Mouse (Mus musculus): ENCODE results near the gene Cdh1. TPM values are rescaled to one million over a fixed set of nuclear protein-coding genes. Genes with fewer than 3 reads are reported as not detected.
"Not testable (repeated sequence)": the region's sequence is repeated elsewhere in the genome, so short reads cannot be mapped to it uniquely, and the experiment has no call there.

Gene Cdh1
- polyA plus RNA-seq, 1 experiment from 2014 or later: 152 TPM

- peak overlapping the region; percentile 75 for H3K4me2 ChIP-seq (replicated peaks)
- no peaks in the 10 kb centered on the region for H3K9me3 ChIP-seq
- peak overlapping the region; percentile 81 for H3K27ac ChIP-seq
- ATAC-seq: no peak
- H3K4me3 ChIP-seq (replicated peaks): peak overlapping the region; percentile 56
- peak overlapping the region; percentile 71 for H3K9ac ChIP-seq
- no peaks in the 10 kb centered on the region for H3K36me3 ChIP-seq
- WGBS: 1% methylated on average over 19 of the region's 19 CpGs
- H3K4me1 ChIP-seq (replicated peaks): peaks cover 15% of the 10 kb centered on the region; the same call in 1 of the 2 replicates
- peaks cover 24% of the 10 kb centered on the region for H3K27me3 ChIP-seq (replicated peaks)
These were observed 782 bp downstream of the Cdh1 start for GRCm38 (mm10) chr8:106603933-106604332.

DNA sequence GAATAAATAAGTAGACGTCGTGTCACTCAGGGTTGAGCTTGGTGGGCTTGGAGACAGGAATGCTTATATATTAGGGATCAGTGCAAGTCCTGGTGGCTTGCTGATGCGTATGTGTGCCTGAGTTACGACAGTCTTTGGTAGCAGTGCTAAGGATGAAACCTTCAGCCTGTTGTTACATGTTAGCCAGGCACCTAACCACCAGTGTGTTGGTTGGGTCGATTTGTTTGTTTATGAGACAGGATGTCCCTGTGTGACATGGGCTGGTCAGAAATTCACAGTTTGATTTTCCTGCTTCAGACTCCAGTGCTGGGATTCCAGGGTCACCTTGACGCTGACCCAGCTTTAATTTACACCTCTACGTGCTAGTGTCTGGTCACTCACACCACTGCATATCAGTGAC lies 2.5 kb downstream of the Cdh1 start:
- WGBS: 48% methylated on average over 7 of the region's 7 CpGs
- H3K36me3 ChIP-seq: no peaks in the 10 kb centered on the region
- H3K4me1 ChIP-seq (replicated peaks): peaks cover 16% of the 10 kb centered on the region; the same call in 1 of the 2 replicates
- 0 out of 2 replicates have a peak overlapping the region, but pooled peaks have one; percentile 5 for H3K27ac ChIP-seq
- no peaks in the 10 kb centered on the region for H3K9me3 ChIP-seq
- H3K9ac ChIP-seq: no peak overlapping the region
- peaks cover 20% of the 10 kb centered on the region for H3K27me3 ChIP-seq (replicated peaks)
- peak overlapping the region; percentile 18 for H3K4me3 ChIP-seq (replicated peaks)
- H3K4me2 ChIP-seq (replicated peaks): peak overlapping the region; percentile 53
- no peak for ATAC-seq

- Histone ChIP-seq H3K9me3 (no peaks in the 10 kb centered on the region), H3K4me3 (replicated peaks) (no peak overlapping the region), H3K27me3 (replicated peaks) (peaks cover 20% of the 10 kb centered on the region), H3K4me1 (replicated peaks) (peaks cover 18% of the 10 kb centered on the region; the same call in 1 of the 2 replicates), H3K36me3 (no peaks in the 10 kb centered on the region), H3K9ac (no peak overlapping the region), H3K4me2 (replicated peaks) (peak overlapping the region; percentile 53), H3K27ac (no peak overlapping the region)
- no peak for ATAC-seq
- 28% methylated on average over 4 of the region's 4 CpGs for WGBS
These were observed 3.0 kb downstream of the Cdh1 start for GRCm38 (mm10) chr8:106606121-106606520.

GRCm38 (mm10) chr8:106606601-106607145 lies 3.5 kb downstream of the Cdh1 start:
- Histone ChIP-seq H3K4me2 (replicated peaks) (peak overlapping the region; percentile 53), H3K27me3 (replicated peaks) (peaks cover 20% of the 10 kb centered on the region), H3K9me3 (no peaks in the 10 kb centered on the region), H3K4me3 (replicated peaks) (no peak overlapping the region), H3K9ac (no peak overlapping the region), H3K36me3 (no peaks in the 10 kb centered on the region), H3K4me1 (replicated peaks) (peaks cover 22% of the 10 kb centered on the region), H3K27ac (no peak overlapping the region)
- no peak for ATAC-seq
- WGBS: 28% methylated on average over 15 of the region's 15 CpGs

DNA sequence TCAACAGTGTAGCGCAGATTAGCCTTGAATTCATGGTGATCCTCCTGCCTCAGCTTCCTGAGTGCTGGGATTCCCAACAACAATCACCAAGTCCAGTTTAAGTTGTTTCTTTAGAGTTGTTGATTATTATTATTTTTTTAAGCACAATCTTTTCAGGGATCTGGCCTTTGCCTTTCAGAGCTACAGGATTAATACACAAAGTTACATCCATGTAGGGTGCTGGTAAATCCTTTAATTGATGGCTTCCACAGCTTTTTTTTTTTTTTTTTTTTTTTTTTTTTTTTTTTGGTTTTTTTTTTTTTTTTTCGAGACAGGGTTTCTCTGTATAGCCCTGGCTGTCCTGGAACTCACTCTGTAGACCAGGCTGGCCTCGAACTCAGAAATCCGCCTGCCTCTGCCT lies 4.6 kb downstream of the Cdh1 start:
- not testable (repeated sequence) for H3K27ac ChIP-seq; H3K36me3 ChIP-seq; H3K4me3 ChIP-seq (replicated peaks); H3K9ac ChIP-seq; ATAC-seq; H3K4me2 ChIP-seq (replicated peaks); H3K9me3 ChIP-seq
- peaks cover 20% of the 10 kb centered on the region for H3K27me3 ChIP-seq (replicated peaks)
- peaks cover 30% of the 10 kb centered on the region for H3K4me1 ChIP-seq (replicated peaks)
- WGBS: 82% methylated on average over 4 of the region's 4 CpGs

DNA sequence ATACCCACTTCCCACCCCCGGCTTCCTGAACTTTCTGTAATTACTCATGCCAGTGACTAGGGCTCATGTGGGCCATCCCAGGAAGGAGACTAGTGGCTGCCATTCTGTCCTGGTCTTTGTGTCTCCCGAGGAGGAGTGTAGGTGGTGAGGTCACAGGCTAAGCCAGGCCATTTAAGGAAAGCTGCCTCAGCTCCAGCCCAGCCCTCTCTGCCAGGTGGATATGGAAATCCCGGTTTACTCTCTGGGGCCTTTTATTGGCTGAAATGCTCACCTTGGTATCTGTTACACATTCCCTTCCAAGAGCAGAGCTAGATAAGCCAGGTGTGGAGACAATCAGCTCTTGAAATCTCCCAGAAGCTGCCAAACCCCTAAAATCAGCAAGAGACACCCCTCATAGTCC lies 5.3 kb downstream of the Cdh1 start:
- H3K27me3 ChIP-seq (replicated peaks): peaks cover 16% of the 10 kb centered on the region
- 37% methylated on average over 3 of the region's 3 CpGs for WGBS
- no peak overlapping the region for H3K4me3 ChIP-seq (replicated peaks)
- H3K4me2 ChIP-seq (replicated peaks): no peak overlapping the region
- no peaks in the 10 kb centered on the region for H3K9me3 ChIP-seq
- no peak overlapping the region for H3K9ac ChIP-seq
- H3K4me1 ChIP-seq (replicated peaks): peaks cover 27% of the 10 kb centered on the region
- peak overlapping the region; percentile 33; the same call in 1 of the 2 replicates for H3K27ac ChIP-seq
- no peaks in the 10 kb centered on the region for H3K36me3 ChIP-seq
- peak; percentile 38 for ATAC-seq

DNA sequence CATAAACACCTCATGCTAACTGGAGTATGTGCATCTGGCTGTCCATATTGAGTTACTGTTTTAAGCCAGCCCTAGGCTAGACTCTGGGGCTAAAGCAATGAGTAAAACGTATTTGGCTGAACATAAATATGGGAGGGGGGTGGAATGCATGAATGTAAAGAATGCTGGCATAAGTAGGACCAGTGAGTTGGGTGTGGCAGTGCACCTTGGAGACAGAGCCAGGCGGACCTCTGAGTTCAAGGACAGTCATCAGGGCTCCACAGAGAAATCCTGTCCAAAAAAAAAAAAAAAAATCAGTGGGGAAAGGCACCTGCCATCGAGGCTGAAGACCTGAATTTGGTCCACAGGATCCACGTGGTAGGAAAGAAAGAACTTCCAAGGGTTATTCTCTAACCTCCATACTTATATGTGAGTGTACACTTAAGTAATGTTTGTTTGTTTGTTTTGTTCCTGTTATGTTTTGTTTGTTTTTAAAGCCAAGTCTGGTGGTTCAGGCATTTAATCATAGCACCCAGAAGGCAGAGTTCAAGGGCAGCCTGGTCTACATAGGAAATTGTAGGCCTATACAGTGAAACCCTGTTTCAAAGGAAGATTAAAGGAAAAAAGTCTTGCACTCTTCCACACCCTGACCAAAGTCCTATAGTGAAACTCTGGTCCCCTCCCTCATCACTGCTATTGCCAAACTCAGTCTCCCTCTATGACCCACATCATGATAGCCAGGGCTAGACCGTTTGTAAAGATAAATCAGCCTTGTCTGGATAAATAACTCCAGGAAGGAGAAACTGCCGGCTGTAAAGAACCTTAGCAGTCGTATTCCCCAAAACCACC lies 6.1 kb downstream of the Cdh1 start:
- ATAC-seq: peak; percentile 60
- H3K27ac ChIP-seq: peak overlapping the region; percentile 79
- 46% methylated on average over 7 of the region's 7 CpGs for WGBS

DNA sequence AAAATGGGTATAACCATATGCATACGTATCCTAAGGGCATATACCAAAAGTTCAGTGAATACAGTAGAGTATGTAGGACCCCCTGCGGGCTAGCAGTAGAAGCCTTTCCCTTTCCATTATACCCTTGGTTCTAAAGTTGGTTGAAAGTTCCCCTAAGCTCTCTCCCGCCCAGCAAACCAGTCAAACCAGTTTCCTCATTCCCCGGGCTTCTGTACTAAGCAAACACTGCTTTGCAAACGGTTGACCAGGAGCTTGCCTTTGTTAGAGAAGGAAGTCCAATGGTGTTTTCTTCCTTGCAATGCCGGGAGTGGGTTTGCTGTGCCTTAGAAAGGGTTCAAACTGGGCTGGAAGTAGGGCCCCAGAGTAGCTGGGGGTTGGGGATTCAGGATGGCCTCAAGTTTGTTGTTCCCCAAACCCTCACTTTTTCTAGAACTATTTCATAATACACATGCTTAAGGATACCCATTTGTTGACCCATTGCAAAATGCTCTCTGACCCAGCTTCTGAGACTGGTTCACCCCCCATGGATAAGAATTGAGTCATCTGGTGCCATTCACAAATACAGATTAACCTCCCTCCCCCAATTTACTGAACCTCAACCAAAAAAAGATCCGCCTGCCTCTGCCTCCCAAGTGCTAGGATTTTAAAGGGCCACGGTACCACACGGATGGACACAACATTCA lies 7.9 kb downstream of the Cdh1 start:
- Histone ChIP-seq H3K9ac (no peak overlapping the region), H3K27me3 (replicated peaks) (no peaks in the 10 kb centered on the region), H3K4me2 (replicated peaks) (peak overlapping the region; percentile 30), H3K27ac (peak overlapping the region; percentile 79), H3K4me1 (replicated peaks) (peaks cover 23% of the 10 kb centered on the region), H3K9me3 (no peaks in the 10 kb centered on the region), H3K36me3 (no peaks in the 10 kb centered on the region), H3K4me3 (replicated peaks) (no peak overlapping the region)
- WGBS: 56% methylated on average over 9 of the region's 9 CpGs
- ATAC-seq: peak; percentile 69

More for the DNA sequence above, 6.1 kb downstream of the Cdh1 start:
- peaks cover 7% of the 10 kb centered on the region for H3K27me3 ChIP-seq (replicated peaks)
- no peak overlapping the region for H3K9ac ChIP-seq
- no peaks in the 10 kb centered on the region for H3K9me3 ChIP-seq
- 0 out of 2 replicates have a peak overlapping the region, but pooled peaks have one; percentile 9 for H3K4me2 ChIP-seq (replicated peaks)
- no peak overlapping the region for H3K4me3 ChIP-seq (replicated peaks)
- no peaks in the 10 kb centered on the region for H3K36me3 ChIP-seq
- H3K4me1 ChIP-seq (replicated peaks): peaks cover 23% of the 10 kb centered on the region

- ATAC-seq: no peak
- H3K9ac ChIP-seq: no peak overlapping the region
- no peaks in the 10 kb centered on the region for H3K36me3 ChIP-seq
- no peaks in the 10 kb centered on the region for H3K9me3 ChIP-seq
- peak overlapping the region; percentile 30 for H3K4me2 ChIP-seq (replicated peaks)
- peaks cover 30% of the 10 kb centered on the region for H3K4me1 ChIP-seq (replicated peaks)
- no peaks in the 10 kb centered on the region for H3K27me3 ChIP-seq (replicated peaks)
- WGBS: 36% methylated on average over 3 of the region's 3 CpGs
- H3K4me3 ChIP-seq (replicated peaks): no peak overlapping the region
- peak overlapping the region; percentile 79 for H3K27ac ChIP-seq
These were observed 8.9 kb downstream of the Cdh1 start for GRCm38 (mm10) chr8:106612047-106612446.

DNA sequence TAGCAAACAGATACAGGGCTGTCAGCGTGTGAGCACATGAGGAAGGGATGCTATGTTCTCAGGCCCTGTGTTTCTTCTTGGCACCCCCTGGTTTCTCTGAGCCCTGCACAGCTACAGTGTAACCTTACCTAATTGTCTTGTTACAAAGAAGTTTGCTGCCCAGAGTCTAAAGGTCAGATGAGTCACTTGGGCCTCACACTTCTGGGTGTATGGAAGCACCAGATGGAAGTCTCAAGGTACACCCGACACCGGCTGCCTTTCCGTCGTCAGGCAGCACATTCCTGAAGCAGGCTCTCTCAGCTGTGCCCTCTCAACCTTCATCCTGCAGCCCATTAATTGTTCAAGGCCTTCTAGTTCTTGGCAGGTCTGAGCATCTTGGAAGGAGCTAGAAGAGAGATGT lies 11.6 kb downstream of the Cdh1 start:
- H3K4me1 ChIP-seq (replicated peaks): peaks cover 43% of the 10 kb centered on the region
- no peaks in the 10 kb centered on the region for H3K27me3 ChIP-seq (replicated peaks)
- H3K9ac ChIP-seq: no peak overlapping the region
- no peak overlapping the region for H3K4me3 ChIP-seq (replicated peaks)
- no peaks in the 10 kb centered on the region for H3K9me3 ChIP-seq
- peak overlapping the region; percentile 33; the same call in 1 of the 2 replicates for H3K4me2 ChIP-seq (replicated peaks)
- 36% methylated on average over 5 of the region's 5 CpGs for WGBS
- peak overlapping the region; percentile 51; the same call in 1 of the 2 replicates for H3K27ac ChIP-seq
- no peaks in the 10 kb centered on the region for H3K36me3 ChIP-seq
- peak; percentile 74 for ATAC-seq

- no peak for ATAC-seq
- Histone ChIP-seq H3K9me3 (no peaks in the 10 kb centered on the region), H3K4me3 (replicated peaks) (no peak overlapping the region), H3K4me1 (replicated peaks) (peaks cover 46% of the 10 kb centered on the region), H3K4me2 (replicated peaks) (no peak overlapping the region), H3K9ac (no peak overlapping the region), H3K27ac (peak overlapping the region; percentile 51), H3K36me3 (no peaks in the 10 kb centered on the region), H3K27me3 (replicated peaks) (no peaks in the 10 kb centered on the region)
- WGBS: 65% methylated on average over 10 of the region's 10 CpGs
These were observed 12.6 kb downstream of the Cdh1 start for GRCm38 (mm10) chr8:106615661-106616299.

DNA sequence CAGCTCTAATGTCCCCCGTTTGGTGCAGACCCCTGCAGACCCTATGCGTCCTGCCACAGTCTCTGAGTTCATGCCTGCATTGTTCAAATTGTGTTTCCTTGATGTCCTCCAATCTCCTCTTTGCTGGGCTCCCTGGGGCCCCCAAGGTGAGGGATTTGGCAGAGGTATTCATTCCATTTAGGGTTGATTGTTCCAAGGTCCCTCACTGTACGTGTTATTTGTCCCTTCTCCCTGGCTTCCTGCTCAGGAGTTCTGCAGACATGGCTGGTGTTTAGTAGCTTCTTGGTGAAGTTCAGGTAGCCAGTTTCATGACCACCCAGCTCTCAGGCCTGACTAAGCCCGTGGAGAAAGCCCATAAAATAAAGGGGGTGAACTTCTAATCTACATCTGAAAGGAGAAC lies 13.5 kb downstream of the Cdh1 start:
- 0 out of 2 replicates have a peak overlapping the region, but pooled peaks have one; percentile 27 for H3K27ac ChIP-seq
- no peaks in the 10 kb centered on the region for H3K9me3 ChIP-seq
- H3K9ac ChIP-seq: no peak overlapping the region
- H3K4me3 ChIP-seq (replicated peaks): no peak overlapping the region
- ATAC-seq: no peak
- peaks cover 44% of the 10 kb centered on the region for H3K4me1 ChIP-seq (replicated peaks)
- no peaks in the 10 kb centered on the region for H3K27me3 ChIP-seq (replicated peaks)
- 46% methylated on average over 4 of the region's 4 CpGs for WGBS
- H3K36me3 ChIP-seq: no peaks in the 10 kb centered on the region
- H3K4me2 ChIP-seq (replicated peaks): no peak overlapping the region
